Mouse (Mus musculus) midbrain, embryonic 12.5 days (tissue): Measurements from ENCODE around the gene Mtap. TPM values are rescaled to one million over a fixed set of nuclear protein-coding genes. Genes with fewer than 3 reads are reported as not detected.

Source experiments
- ATAC-seq: fragments of 200-750 bp; cut with Nextera tagmentation; 2 replicates; pipeline ENCODE4 v1.8.0; 2017; ENCODE audit warnings: low read depth, moderate TSS enrichment, moderate library complexity; ENCODE audit not compliant: low FRiP score
- H3K27ac ChIP-seq: fragments of 300-500 bp; sonication (generic); replicated peaks from 2 replicates; pipeline ENCODE4 v1.5.1; 2016; ENCODE audit warnings: mild to moderate bottlenecking
- H3K27me3 ChIP-seq: fragments of 300-500 bp; sonication (generic); 2 replicates; pipeline ENCODE4 v1.6.1; 2016; ENCODE audit warnings: mild to moderate bottlenecking
- H3K36me3 ChIP-seq: fragments of 300-500 bp; sonication (generic); 2 replicates; pipeline ENCODE4 v1.6.1; 2016
- H3K4me1 ChIP-seq: fragments of 300-500 bp; sonication (generic); 2 replicates; pipeline ENCODE4 v1.6.1; 2016
- H3K4me2 ChIP-seq: fragments of 300-500 bp; sonication (generic); replicated peaks from 2 replicates; pipeline ENCODE4 v1.6.1; 2016; ENCODE audit warnings: mild to moderate bottlenecking, moderate library complexity
- H3K4me3 ChIP-seq: fragments of 300-500 bp; sonication (generic); 2 replicates; pipeline ENCODE4 v1.5.1; 2016; ENCODE audit warnings: mild to moderate bottlenecking
- H3K9ac ChIP-seq: fragments of 300-500 bp; sonication (generic); replicated peaks from 2 replicates; pipeline ENCODE4 v1.6.1; 2016; ENCODE audit warnings: mild to moderate bottlenecking, moderate library complexity
- H3K9me3 ChIP-seq: fragments of 300-500 bp; sonication (generic); 2 replicates; pipeline ENCODE4 v1.6.1; 2016; ENCODE audit warnings: mild to moderate bottlenecking
- WGBS: fragments of 180-500 bp; shearing (Covaris S2); methylation state at CpG from one replicate; pipeline ENCODE4 v1.1.7; 2016; 5-methylcytosine and 5-hydroxymethylcytosine counted together
- polyA plus RNA-seq: library from polyadenylated mRNA; unstranded; fragments of >200 nt; fragmentation: Nextera tagmentation; extraction: Ambion mirVana; gene quantifications from 2 replicates; pipeline ENCODE4 v1.2.1, GENCODE M21; 2016

Gene Mtap
- polyA plus RNA-seq: 52.2 and 57.6 TPM in 2 replicates

DNA sequence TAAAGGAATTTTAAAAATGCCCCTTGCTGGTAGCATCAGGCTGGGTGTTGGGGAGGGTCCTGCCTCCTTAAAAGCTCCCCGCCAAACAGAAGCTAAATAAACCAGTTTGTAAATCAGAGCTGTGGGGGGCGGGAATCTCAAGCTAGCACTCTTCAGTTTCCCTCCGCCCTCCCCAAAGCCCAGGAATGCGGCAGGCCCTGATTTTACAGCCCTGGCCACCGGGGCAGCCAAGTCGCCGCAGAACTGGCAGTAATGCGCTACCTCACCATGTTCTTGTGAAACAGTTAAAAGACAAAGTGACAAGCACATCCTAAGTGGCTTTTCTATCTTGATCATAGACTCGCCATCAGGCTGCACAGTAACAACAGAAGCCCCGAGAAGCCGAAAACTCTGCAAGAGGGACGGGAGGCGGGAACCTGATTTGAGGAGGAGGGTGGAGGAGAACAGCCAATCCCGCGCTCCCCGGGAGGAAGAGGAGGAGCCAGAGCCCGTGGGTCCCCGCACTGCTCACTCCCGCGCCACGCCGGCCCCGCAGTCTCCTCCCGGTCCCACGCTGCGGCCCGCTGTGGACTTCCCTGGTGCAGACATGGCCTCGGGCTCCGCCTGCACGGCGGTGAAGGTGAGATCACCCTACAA, at the start of gene Mtap:
Gene Mtap (plus strand): TSS at position 217 of the 636 bp plus-strand sequence.
- no peaks in the 10 kb centered on the region for H3K27me3 ChIP-seq
- H3K27ac ChIP-seq: peak within 1 kb of the TSS; percentile 54
- no peaks in the 10 kb centered on the region for H3K36me3 ChIP-seq
- ATAC-seq: peak; percentile 97
- under 1% methylated on average over 31 of the region's 31 CpGs for WGBS
- H3K4me1 ChIP-seq: peaks cover 19% of the 10 kb centered on the region
- H3K9me3 ChIP-seq: no peaks in the 10 kb centered on the region
- peak within 1 kb of the TSS; percentile 84 for H3K9ac ChIP-seq
- H3K4me2 ChIP-seq: peak within 1 kb of the TSS; percentile 66
- peak within 1 kb of the TSS; percentile 85 for H3K4me3 ChIP-seq

DNA sequence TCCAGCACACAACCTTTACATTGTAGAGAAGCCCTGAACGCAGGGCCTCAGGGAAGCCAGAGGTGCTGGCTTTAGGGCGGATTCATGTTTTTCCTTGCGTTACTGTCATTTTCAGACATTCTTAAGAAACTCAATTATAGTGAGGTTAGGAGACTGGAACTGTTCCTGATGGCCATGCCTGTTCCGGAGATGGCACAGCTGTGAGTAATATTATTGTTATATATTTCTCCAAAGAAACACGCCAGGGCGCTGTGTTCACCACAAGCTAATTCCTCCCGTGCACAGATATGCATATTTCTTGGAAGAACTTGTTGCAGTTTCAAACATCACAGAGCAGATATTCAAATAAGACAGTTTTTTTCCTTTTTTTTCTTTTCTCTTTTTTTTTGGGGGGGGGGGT, 47.8 kb upstream of the Mtap start:
- 93% methylated on average over 7 of the region's 7 CpGs for WGBS
- no peaks in the 10 kb centered on the region for H3K4me1 ChIP-seq

DNA sequence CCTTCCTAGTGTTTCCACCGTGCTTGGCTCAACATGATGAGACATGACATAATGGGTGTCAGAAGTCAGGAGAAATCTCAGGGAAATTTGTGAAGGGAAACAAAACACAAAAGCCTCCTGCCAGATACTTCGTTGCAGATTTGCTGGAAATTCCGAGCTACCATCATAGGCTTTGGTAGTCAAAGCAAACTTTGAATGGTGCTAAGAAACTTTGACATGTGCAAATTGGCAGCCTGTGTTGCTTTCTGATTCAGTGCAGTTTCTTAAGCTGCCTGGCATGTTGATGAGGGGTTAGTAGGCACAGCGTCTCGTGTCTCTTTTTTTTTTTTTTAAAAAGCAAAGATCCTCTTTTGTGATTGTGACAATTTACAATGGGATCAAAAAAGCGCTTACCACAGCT, 46.7 kb upstream of the Mtap start:
- Histone ChIP-seq H3K4me1 (no peaks in the 10 kb centered on the region), H3K27ac (no peak overlapping the region), H3K4me2 (no peak overlapping the region), H3K4me3 (no peak overlapping the region), H3K9ac (no peak overlapping the region), H3K27me3 (peaks cover 7% of the 10 kb centered on the region), H3K9me3 (no peaks in the 10 kb centered on the region), H3K36me3 (no peaks in the 10 kb centered on the region)
- ATAC-seq: no peak
- WGBS: 47% methylated on average over 6 of the region's 6 CpGs

More for the DNA sequence above, 47.8 kb upstream of the Mtap start:
- H3K27ac ChIP-seq: no peak overlapping the region
- no peaks in the 10 kb centered on the region for H3K36me3 ChIP-seq
- H3K27me3 ChIP-seq: peaks cover 7% of the 10 kb centered on the region
- ATAC-seq: no peak
- no peaks in the 10 kb centered on the region for H3K9me3 ChIP-seq
- no peak overlapping the region for H3K9ac ChIP-seq
- H3K4me3 ChIP-seq: no peak overlapping the region
- no peak overlapping the region for H3K4me2 ChIP-seq

DNA sequence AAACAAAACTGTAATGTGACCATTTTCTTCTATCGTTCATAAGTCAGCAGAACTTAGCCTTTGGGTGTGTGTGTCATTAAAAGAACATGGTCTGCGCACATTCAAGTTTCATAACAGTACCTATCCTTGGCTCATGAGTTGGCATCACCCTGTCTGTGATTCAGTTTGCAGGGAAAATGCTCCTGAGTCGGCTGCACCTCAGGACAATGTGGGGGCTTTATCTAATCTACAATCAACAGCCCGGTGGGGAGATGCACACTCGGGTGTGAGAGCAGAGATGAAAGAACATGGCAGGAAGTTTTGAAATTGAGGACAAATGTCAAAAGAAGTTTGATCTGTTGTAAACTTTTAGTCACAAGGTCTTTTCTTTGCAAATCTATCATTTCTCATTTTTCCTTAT, 44.8 kb upstream of the Mtap start:
- H3K4me1 ChIP-seq: no peaks in the 10 kb centered on the region
- no peak for ATAC-seq
- no peaks in the 10 kb centered on the region for H3K36me3 ChIP-seq
- 82% methylated on average over 5 of the region's 5 CpGs for WGBS
- no peak overlapping the region for H3K9ac ChIP-seq
- peaks cover 10% of the 10 kb centered on the region for H3K27me3 ChIP-seq
- no peak overlapping the region for H3K4me3 ChIP-seq
- H3K27ac ChIP-seq: no peak overlapping the region
- H3K9me3 ChIP-seq: no peaks in the 10 kb centered on the region
- H3K4me2 ChIP-seq: no peak overlapping the region

DNA sequence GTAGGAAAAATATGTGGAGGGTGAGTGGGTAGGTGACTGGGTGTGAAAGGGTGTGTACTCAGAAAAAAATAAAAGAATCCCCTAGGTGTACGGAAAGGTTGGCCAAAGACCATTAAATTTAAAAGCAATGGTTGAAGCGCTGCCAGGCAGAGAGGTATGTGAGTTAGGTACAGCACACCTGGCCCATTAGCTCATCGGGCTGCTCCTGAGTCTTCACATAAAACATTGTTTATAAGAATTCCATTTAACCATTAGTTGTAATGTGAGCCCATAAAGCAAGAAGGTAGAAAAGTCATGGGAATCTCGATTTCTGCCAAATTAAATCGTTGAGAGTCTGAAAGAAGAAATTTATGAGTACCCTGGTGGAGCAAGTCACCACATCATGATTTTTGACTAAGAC, 42.1 kb upstream of the Mtap start:
- no peak overlapping the region for H3K4me2 ChIP-seq
- ATAC-seq: no peak
- H3K27ac ChIP-seq: no peak overlapping the region
- no peaks in the 10 kb centered on the region for H3K4me1 ChIP-seq
- no peaks in the 10 kb centered on the region for H3K9me3 ChIP-seq
- 91% methylated on average over 5 of the region's 5 CpGs for WGBS
- H3K4me3 ChIP-seq: no peak overlapping the region
- H3K27me3 ChIP-seq: peaks cover 12% of the 10 kb centered on the region
- no peaks in the 10 kb centered on the region for H3K36me3 ChIP-seq
- no peak overlapping the region for H3K9ac ChIP-seq

DNA sequence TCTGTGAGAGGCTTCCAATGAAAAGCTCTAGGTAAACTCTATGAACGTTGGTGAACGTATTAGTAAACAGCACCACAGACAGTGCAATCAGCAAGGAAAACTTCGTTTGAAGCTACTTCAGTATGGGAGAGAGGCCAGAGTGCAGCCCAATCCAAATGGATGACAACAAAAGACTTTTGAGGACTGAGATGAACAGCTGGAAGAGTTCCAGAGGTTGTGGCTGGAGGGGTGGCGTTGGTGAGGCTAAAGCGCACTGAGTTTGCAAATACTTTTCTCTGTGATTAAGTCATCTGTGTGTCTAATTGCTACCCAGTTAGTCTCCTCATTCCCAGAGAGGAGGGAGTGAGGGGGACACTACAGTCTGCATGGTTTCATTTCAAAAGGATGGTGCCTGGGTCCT, 38.7 kb upstream of the Mtap start:
- WGBS: 65% methylated on average over 5 of the region's 5 CpGs
- no peak overlapping the region for H3K27ac ChIP-seq

DNA sequence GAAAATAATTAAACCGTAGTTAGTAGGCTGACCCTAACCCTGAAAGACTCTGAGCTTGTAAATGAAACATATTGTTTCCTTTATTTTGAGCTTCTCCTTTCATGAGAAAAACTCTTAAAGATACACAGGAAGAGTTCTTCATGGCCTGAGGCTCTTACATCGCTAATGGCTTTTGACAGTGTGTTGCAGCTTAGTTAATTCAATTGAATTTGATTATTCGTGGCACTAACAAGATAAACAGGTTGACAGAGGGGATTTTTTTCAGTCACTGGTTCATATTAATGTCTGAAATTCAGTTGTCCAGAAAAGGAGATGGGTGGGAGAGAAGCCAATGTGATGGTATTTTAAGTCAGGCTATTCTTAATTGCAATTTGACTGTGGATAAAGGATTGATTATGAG, 35.6 kb upstream of the Mtap start:
- Histone ChIP-seq H3K4me1 (no peaks in the 10 kb centered on the region), H3K4me3 (no peak overlapping the region), H3K36me3 (no peaks in the 10 kb centered on the region), H3K9me3 (no peaks in the 10 kb centered on the region), H3K9ac (no peak overlapping the region), H3K27ac (no peak overlapping the region), H3K27me3 (peaks cover 5% of the 10 kb centered on the region; the same call in 1 of the 2 replicates), H3K4me2 (no peak overlapping the region)
- ATAC-seq: no peak
- 39% methylated on average over 3 of the region's 3 CpGs for WGBS

More for the DNA sequence above, 38.7 kb upstream of the Mtap start:
- Histone ChIP-seq H3K4me3 (no peak overlapping the region), H3K27me3 (peaks cover 5% of the 10 kb centered on the region; the same call in 1 of the 2 replicates), H3K9ac (no peak overlapping the region), H3K9me3 (no peaks in the 10 kb centered on the region), H3K4me2 (no peak overlapping the region), H3K4me1 (no peaks in the 10 kb centered on the region), H3K36me3 (no peaks in the 10 kb centered on the region)
- no peak for ATAC-seq

DNA sequence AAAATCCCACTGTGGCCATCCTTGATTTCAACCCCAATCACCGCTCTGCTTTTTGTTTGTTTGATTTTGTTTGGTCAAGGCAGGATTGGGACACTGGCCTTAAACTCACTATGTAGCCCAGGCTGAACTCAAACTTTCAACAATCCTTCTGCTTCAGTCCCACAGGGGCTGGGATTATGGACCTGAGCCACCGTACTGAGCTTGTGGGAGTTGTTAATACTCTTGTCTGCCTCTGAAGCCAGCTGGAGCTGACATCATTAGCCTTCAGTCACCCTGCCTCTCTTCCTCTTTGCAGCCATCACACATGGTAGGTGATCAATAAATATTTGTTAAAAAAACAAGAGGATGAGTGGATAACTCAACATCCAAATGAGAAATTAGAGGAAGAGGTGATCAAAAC, 34.6 kb upstream of the Mtap start:
- H3K36me3 ChIP-seq: no peaks in the 10 kb centered on the region
- no peak overlapping the region for H3K27ac ChIP-seq
- ATAC-seq: peak; percentile 27; the same call in 1 of the 2 replicates
- no peak overlapping the region for H3K4me3 ChIP-seq
- no peaks in the 10 kb centered on the region for H3K9me3 ChIP-seq
- H3K27me3 ChIP-seq: peaks cover under 1% of the 10 kb centered on the region; the same call in 1 of the 2 replicates
- H3K9ac ChIP-seq: no peak overlapping the region
- H3K4me2 ChIP-seq: no peak overlapping the region
- WGBS: 51% methylated on average over 2 of the region's 2 CpGs
- no peaks in the 10 kb centered on the region for H3K4me1 ChIP-seq

DNA sequence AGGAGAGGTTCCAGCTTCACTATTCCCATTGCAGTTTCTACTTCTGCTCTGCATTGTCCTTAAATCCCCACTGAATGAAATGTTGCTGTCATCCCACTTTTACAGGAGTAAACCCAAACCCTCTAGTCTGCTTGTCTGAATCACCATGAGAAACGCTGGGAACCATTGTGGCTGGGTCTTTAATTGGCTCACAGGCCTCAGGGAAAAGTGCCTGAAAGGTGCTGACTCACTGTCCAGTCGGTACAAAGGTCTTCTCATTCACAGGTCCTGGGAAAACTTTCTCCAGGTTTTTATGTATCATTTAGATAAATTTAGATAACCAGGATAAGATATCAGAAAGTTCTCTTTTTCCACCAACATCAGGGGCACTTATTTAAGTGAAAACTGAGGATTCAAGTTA, 31.4 kb upstream of the Mtap start:
- no peaks in the 10 kb centered on the region for H3K27me3 ChIP-seq
- ATAC-seq: no peak
- WGBS: 57% methylated on average over 2 of the region's 2 CpGs
- H3K36me3 ChIP-seq: no peaks in the 10 kb centered on the region
- H3K4me3 ChIP-seq: no peak overlapping the region
- H3K9ac ChIP-seq: no peak overlapping the region
- H3K27ac ChIP-seq: no peak overlapping the region
- H3K9me3 ChIP-seq: no peaks in the 10 kb centered on the region
- no peak overlapping the region for H3K4me2 ChIP-seq
- H3K4me1 ChIP-seq: no peaks in the 10 kb centered on the region

DNA sequence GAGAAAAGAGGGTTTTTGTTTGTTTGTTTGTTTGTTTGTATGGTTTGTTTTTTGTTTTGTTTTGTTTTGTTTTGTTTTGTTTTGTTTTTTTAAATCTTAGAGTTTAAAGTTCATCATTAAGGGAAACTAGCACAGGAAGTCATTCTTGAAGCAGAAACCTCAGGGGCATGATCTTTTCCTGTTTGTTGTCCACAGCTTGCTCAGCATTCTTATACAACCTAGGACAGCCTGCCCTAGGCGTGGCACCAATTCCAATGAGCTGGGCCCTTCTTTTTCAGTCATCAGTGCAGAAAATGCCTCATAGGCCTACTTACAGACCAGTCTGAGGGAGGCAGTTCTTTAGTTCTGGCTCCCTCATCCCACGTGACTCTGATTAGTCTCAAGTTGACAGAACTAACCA, 30.4 kb upstream of the Mtap start:
- H3K4me3 ChIP-seq: no peak overlapping the region
- no peaks in the 10 kb centered on the region for H3K4me1 ChIP-seq
- no peak overlapping the region for H3K9ac ChIP-seq
- no peaks in the 10 kb centered on the region for H3K36me3 ChIP-seq
- H3K27me3 ChIP-seq: no peaks in the 10 kb centered on the region
- no peak overlapping the region for H3K4me2 ChIP-seq
- no peak overlapping the region for H3K27ac ChIP-seq
- no peaks in the 10 kb centered on the region for H3K9me3 ChIP-seq
- 76% methylated on average over 2 of the region's 2 CpGs for WGBS
- no peak for ATAC-seq

DNA sequence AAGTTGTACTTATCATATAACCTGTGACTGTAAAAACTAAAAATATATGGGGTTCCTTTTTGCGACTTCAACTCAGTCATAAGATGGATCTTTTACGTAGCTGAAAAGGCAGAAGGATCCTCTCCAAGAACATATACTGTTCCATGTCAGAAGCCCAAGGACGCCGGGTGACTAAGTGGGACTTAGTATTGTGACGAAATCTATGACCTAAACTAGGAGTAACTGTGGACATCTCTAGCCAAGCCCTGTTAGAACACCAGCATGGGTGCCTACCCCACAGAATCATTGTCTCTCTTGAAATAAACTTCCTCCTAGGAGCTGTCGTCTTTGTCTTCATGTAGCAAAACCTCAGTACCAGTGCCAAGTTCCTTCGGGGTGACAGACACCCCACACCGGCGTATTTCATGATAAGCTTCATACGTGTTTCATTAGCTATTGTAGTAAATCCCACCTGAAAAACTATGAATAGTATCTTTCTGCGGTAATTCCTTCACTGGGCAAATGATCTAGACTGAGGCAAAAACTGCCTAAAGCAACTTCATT, 24.7 kb upstream of the Mtap start:
- Histone ChIP-seq H3K27me3 (no peaks in the 10 kb centered on the region), H3K4me1 (no peaks in the 10 kb centered on the region), H3K27ac (no peak overlapping the region), H3K9ac (no peak overlapping the region), H3K36me3 (no peaks in the 10 kb centered on the region), H3K4me3 (no peak overlapping the region), H3K4me2 (no peak overlapping the region), H3K9me3 (no peaks in the 10 kb centered on the region)
- WGBS: 93% methylated on average over 11 of the region's 11 CpGs
- ATAC-seq: no peak

DNA sequence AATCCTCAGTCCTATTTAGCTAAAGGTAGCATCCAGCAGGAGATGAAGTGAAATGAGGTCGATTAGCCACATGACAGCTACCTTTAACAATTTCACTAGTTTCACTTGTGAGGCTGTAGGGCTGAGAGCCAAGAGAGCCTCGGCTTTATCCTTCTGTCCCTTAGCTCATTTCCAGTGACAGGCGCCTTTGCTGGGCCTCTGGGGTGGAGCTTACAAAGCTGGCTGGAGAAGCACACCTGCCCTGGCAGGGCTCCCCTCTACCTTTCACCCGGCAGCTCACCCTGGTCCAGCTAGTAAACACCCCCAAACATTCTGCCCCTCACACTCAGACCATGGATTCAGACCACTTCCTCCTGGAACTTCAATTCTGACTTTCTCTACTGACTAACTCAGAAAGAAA, 24.1 kb upstream of the Mtap start:
- H3K9me3 ChIP-seq: no peaks in the 10 kb centered on the region
- H3K4me2 ChIP-seq: no peak overlapping the region
- 71% methylated on average over 4 of the region's 4 CpGs for WGBS
- no peak overlapping the region for H3K4me3 ChIP-seq
- no peak for ATAC-seq
- H3K9ac ChIP-seq: no peak overlapping the region
- H3K4me1 ChIP-seq: no peaks in the 10 kb centered on the region
- no peaks in the 10 kb centered on the region for H3K36me3 ChIP-seq
- no peaks in the 10 kb centered on the region for H3K27me3 ChIP-seq
- no peak overlapping the region for H3K27ac ChIP-seq

DNA sequence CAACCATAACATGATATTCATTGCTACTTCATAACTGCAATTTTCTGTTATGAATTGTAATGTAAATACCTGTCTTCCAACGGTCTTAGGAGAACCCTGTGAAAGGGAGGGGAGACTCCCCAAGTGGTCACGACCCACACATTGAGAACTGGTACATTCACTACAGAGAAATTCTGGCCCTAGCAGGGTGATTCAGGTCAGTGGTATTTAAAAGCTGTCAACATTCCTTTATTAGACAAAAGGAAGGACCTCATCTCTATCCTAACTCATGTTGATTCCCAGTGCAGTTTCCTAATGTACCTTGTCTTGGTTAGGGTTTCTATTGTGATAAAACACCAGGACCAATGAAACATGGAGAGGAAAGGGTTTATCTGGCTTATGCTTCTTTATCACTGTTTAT, 20.9 kb upstream of the Mtap start:
- no peak overlapping the region for H3K9ac ChIP-seq
- no peaks in the 10 kb centered on the region for H3K36me3 ChIP-seq
- H3K4me2 ChIP-seq: no peak overlapping the region
- no peaks in the 10 kb centered on the region for H3K4me1 ChIP-seq
- no peak overlapping the region for H3K4me3 ChIP-seq
- no peak overlapping the region for H3K27ac ChIP-seq
- H3K27me3 ChIP-seq: no peaks in the 10 kb centered on the region
- no peak for ATAC-seq
- 83% methylated on average over 2 of the region's 2 CpGs for WGBS
- no peaks in the 10 kb centered on the region for H3K9me3 ChIP-seq
